Mouse (Mus musculus) urinary bladder, postnatal 10 days (tissue): Measurements from ENCODE around the gene Agrn.
A peak's percentile ranks its signal among the peaks of the same experiment; 100 is the strongest.

Experiments used
- DNase-seq: peaks from one replicate; pipeline ENCODE4 v3.0.0; 2022; ENCODE audit warnings: low spot score

Gene Agrn

DNA sequence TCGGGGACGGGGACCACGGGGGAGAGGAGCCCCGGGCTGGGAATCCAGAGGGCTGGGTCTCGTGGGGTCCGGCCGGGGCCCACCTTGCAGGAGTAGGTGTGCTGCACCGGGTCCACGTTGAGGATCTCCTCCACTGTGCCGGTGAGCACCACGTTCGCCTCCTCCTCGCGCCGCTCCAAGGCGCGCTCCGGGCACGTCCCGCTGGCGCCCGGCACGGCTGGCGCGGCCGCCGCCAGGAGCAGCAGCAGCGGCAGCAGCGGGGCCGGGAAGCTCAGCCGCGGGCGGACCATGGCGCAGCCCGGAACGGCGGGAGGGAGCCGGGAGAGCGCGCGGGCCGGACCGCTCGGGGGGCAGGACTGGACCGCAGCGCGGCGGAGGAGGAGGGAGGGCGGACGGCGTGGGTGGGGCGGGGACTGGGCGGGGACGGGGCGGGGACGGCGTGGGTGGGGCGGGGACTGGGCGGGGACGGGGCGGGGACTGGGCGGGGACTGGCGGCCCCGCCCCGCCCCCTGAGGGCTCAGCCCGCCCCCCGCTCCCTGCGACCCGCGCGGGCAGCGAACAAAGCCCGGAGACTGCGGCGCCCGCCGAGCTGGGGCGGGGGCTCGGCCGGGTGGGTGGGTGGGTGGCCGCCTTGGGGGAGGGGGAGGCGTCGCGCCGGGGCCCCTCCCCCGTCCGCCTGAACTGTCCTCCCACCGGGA is at the start of gene Agrn:
TSS of gene Agrn (minus strand) at position 358 of the 698 bp plus-strand sequence.
- DNase-seq: no peak

DNA sequence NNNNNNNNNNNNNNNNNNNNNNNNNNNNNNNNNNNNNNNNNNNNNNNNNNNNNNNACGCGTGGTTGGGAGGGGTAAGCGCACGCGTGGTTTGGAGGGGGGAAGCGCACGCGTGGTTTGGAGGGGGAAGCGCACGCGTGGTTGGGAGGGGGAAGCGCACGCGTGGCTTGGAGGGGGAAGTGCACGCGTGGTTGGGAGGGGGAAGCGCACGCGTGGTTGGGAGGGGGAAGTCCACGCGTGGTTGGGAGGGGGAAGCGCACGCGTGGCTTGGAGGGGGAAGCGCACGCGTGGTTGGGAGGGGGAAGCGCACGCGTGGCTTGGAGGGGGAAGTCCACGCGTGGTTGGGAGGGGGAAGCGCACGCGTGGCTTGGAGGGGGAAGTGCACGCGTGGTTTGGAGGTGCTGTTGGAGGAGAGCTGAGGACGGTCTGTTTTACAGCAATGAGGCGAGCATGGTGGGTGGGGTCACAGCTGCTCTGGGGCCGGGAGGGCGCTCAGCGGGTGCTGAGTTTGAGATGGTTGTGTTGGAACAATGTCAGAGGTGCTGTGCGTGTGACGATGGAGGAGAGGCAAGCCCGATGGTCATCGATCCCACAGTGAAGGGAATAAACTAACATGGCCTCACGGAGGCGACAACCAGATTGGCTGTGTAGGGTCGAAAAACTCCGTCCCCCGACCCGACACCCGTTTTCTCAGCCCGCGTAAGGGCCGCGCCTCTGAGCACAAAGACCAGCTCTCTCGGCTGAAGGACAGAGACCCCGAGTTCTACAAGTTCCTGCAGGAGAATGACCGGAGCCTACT is 39.6 kb upstream of the Agrn start:
- no peak for DNase-seq

DNA sequence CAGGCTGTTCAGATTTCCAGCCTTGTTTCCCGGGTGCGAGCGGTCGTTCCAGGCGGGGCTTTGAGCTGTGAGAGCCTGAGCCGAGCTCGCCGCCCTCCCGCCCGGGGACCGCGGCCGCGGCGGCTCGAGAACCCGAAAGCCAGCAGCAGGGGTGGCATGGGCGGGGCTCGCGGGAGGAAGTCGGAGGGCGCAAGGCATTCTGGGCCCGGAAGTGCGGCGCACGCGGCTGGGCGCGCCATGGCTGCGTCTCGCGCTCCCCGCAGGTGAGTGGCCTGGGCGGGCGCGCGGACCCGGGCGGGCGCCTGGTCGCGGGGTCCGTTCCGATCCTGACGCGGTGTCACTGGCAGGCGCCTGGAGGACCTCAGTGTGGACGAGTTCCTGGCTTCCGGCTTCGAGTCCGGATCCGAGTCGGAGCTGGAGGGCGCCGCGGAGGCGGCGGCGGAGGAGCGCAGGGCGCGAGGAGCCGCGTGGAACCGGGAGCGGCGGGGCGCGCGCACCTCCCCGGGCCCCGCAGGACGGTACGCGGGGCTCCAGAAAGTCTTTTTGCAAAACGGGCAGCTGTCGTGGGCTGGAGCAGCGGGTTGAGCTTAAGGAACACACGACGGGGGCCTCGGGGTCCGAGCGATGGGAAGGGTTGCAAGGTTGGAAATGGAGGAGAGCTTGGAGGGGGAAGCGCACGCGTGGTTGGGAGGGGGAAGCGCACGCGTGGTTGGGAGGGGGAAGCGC is 38.7 kb upstream of the Agrn start, which contains the start of gene Noc2l:
TSS of gene Noc2l (plus strand) at position 203 of the 726 bp plus-strand sequence.
- peak; percentile 70 for DNase-seq

DNA sequence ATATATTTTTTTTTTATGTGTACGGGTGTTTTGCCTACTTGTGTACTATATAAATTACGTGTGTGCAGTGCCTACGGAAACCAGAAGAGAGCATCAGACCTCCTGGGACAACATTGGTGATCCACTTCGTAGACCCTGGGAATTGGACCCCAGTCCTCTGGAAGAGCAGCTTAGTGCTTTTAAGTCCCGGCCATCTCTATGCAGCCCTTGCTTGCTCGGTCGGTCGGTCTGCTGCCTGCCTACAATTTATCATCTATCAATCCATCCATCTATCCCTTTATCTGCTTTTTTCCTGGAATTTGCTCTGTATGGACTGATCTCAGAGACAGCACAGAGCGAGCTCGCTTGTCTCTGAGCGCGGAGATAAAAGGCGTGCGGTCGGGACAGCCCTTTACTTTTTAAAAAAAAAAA is 38.1 kb upstream of the Agrn start:
- no peak for DNase-seq

DNA sequence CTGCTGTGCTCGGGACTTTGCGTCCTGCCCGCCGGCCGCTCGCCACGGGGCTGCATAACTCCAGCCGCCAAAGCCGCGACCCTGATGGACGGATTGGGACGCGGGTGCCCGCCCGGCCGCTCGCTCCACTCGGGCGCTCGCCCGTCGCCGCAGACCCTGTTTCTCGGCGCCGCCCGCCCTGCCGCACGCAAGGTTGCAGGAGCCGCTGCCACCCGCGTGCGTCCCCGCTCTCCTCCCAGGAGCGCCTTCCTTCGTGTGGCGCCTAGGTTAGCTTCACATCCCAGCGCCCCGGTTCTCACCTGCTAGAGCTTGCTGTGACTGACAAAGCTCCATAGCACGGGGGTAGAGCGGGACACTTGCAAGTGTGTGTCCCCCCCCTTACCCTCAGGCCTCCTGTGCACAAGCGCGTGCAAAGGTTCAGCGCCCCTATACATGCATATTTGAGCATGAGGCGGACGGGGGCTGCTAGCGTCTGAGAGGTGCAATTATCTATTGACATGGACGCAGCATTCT is 37.5 kb upstream of the Agrn start, which contains the start of gene Plekhn1:
TSS of gene Plekhn1 (minus strand) at position 157 of the 513 bp plus-strand sequence.
- DNase-seq: no peak

DNA sequence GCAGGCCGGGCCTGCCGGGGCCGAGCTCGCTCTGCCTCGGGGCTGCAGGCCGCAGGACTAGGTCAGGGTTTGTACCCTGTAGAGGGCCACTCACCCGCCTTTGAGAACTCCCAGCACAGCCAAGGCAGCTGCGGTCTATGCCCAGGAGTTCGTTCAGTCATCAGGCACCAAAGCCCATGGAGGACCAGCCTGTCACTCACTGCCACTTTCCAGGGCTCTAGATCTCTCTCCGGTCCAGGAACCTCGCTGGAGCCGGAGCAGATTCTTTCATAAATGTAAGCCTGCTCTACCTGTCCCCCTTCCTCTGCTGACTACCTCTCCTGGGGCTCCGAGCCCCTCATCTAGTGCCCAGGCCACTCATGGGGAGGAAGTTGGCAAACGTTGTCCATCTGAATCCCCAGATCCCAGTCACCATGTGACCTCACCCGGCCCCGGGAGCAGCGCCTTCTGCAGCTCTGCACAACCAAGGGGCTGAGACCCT is 36.8 kb upstream of the Agrn start:
- no peak for DNase-seq

DNA sequence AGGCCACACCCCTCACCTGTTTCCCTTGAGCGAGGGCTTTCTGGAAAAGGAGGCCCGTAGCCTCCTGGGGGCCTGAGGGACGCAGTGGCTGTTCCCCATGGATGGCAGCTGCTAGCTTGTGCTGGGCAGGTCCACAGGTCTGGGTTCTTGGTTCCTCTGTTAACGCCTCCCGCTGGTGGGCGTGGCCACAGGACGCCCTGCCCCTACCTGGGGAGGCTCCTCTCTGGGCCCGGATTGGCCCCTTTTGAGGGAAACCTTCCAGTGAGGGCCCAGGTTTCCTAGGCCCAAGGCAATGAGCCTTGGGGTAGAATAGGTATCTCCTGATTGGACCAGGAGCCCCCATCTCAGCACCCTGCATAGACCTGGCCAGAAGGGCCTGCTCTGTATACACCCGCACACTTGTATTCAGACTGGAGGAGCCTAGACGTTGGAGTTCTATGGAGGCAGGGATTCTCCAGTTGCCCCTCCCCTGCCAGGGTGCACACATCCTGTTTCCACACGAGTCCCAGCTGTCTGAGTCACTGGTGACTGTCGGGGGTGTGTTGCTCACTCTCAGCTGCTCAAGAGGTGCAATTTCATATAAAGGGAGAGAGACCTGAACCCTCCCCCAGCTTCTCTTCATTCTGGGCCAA is 31.2 kb upstream of the Agrn start:
- no peak for DNase-seq

DNA sequence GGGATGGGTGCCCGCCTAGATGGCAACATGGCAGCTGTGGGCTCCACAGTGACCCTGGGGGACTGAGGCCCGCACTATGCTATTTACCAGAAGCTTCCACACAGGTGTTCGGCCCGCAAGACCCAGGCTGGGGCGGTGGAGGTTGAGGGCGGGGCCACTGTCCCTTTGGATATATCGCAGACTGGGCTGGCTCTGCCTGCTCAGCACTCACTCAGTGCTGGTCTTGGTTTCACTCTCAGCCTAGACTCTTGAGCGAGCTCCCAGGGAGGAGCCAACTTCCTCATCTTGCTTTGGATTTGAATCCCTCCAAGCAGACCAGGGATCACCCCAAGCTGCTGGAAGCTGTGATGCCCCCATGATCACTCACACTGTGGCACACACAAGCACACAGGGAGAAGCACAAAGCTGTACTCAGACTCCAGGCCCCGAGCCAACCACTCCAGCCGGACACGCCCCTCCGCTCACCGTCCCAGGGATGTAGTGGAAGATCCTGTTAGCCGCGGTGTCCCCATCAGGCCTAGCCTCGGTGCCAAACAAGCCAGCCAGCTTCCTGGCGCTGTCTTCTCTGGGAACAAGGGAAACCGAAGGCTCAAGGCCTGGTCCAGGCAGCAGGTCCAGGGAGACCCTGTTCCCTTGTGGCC is 30.6 kb upstream of the Agrn start:
- DNase-seq: no peak

DNA sequence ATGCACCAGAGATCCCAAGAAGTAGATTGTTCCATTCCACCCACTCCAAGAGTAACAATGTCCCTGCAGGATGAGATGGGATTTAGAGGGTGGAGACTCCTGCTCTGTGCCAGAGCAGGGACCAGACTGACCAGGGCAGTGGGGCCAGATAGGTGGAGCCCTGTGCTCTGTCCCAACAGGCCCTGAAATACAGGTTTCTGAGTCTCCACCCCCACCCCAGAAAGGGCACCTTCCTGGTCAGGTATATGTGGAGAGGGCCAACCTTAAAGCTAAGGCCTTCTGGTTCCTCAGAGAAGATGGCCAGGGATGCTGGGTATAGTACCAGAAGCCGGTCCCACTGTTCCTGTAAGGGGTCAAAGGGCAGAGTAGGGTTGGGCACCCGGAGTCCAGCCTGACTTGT is 27.0 kb upstream of the Agrn start:
- no peak for DNase-seq

DNA sequence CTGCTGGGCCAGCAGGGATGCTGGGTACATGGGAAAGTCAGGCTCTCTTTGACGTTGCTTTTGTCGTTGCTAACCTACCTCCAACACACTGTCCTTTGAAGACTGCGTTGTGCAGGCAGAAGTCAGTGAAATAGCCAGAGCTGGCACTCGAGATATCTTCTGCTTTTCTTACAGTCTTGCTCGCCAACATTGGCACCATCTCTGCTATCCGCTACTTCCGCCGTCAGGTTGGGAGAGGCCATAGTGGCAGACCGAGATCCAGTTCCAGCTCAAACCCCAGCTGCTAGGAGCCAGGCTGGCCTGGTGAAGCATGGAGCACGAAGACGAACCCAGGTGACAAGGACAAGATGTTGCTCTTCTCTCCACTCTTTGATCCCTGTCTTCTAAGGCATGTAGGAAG is 22.6 kb upstream of the Agrn start:
- no peak for DNase-seq

DNA sequence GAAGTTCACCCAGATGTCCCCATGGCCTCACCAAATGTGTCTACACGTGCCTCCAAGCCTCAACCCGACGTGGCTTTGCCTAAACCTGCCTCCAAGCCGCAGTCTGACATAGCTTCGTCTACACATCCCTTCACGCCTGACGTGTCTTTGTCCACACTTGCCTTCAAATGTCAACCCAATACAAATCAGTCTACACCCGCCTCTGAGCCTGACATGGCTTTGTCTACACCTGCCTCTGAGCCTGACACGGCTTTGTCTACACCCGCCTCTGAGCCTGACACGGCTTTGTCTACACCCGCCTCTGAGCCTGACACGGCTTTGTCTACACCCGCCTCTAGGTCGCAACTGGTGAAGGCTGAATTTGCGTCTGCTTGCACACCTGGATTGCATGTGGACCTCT is 20.6 kb upstream of the Agrn start:
- no peak for DNase-seq

DNA sequence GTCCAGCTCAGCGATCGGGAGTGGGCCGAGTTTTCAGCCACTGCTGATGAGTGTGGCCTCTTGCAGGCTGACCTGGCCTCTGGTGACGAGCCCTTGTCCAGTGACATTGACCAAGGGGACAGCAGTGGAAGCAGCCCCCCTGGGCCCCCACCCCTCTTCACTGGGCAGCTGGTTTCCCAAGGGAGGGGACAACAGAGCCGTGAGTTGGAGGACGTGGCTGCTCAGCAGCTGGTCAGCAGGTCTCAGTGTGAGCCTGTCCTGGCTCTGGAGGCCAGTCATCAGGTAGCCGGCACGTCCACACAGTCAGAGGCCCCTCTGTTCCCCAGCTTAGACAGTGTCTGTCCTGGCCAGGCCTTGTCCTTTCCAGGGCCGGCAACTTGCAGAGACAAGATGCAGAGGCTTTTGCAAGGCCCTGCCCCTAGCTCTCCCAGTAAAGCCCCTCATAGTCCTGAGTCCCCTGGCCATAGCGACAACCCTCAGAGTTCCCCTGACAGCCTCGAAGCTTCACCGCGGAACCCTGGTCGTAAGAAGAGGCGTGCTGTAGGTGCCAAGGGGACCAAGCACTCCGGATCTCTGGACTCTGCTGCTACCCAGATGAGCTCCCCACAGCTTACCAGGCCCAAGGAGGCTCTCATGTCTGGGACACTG is 19.9 kb upstream of the Agrn start:
- no peak for DNase-seq

DNA sequence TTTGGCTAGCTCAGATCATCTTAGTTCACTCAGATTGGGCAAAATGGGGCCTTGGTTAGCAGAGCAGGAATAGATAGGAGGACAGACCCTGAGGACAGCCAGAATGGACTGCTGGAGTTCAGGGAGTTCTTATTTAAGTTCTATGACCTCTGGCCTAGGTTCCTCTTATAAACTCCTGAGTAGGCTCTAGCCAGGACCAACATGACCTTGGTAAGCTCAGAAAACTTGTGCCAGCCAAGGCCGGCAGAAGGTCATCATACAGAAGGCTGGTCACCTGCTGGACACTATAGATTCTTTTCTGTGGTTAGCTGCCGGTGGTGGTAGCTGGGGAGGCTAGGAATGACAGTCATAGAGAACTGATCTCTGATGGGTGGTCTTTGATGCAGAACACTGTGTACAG is 18.9 kb upstream of the Agrn start:
- no peak for DNase-seq

DNA sequence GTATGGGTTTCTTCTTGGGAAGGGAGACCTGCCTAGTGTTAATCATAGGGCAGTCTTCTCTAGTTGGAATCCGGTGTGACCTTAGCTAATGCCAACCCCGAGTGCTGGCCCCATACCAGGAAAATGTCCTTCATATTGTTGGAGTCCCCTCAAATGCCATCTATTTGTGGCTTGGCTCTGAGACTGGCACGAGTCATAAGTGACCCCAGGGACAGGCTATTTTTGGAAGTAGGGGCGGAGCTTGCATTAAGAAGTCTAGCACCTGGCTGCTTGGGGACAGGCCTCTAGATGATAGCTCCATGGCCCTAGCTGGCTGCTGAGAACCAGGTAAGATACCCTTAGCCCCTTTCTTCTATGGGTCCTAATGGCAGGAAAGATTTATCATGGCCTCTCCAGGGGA is 18.4 kb upstream of the Agrn start, which contains the start of gene Perm1:
TSS of gene Perm1 (plus strand) at position 220 of the 400 bp plus-strand sequence.
- DNase-seq: no peak

DNA sequence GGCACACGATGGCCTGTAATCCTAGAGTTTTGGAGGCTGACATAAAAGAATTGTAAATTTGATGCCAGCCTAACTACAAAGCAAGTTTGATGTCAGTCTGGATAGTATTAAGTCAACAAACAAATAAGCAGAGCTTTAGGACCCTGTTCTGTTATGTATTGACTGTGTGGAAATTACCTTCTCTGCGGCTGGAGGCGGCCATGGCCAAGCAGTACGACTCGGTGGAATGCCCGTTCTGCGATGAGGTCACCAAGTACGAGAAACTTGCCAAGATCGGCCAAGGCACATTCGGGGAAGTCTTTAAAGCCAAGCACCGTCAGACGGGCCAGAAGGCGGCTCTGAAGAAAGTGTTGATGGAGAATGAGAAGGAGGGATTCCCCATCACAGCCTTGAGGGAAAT is 15.8 kb upstream of the Agrn start:
- no peak for DNase-seq

DNA sequence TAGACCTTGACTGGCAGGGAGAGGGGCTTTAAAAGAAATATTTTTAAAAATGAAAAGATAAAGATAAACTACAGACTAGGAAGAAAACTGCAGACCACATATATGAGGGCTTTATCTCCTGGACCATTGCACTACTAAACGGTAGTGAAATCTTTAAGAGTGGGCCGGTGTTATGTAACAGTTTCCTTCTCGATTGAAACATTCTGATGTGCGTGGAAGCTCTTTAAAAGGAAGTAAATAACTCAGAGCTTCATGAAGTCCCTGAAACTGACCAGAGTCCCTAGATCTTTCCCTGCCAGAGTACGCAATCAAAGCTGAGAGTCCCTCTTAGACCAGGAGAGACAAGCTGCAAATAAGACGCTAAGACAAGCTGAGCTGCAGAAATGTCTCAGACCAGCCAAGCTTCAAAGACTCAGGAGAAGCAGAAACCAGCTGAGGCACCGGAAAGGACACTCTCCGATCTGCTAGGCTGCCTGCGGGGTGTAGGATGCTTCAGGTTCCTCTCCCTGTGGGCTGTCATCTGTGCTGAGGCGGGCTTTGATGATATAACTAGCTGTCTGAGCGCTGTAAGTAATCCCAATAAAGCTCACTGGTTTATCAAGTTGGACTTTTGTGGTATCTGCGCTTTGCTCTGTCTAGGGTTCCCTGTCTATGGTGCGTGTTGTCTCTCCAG is 12.8 kb upstream of the Agrn start:
- no peak for DNase-seq

DNA sequence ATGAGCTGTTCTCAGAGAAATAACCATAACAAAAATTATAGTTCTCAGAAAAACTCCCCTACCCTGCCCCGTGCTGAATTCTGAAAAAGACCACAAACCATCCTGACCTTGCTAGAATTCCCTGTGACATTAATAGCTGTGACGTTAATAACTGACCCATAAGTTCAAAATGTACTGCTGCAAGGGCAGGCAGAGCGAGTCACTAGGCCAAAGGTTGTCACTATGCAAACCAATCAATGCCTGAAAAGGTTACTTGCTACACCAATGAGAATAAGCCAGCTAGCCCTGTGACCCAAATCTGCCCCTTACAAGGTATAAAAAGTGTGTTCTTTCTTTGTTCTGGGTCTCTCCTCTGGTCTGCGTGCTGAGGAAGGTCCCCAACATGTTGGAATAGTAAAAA is 11.6 kb upstream of the Agrn start:
- DNase-seq: no peak

DNA sequence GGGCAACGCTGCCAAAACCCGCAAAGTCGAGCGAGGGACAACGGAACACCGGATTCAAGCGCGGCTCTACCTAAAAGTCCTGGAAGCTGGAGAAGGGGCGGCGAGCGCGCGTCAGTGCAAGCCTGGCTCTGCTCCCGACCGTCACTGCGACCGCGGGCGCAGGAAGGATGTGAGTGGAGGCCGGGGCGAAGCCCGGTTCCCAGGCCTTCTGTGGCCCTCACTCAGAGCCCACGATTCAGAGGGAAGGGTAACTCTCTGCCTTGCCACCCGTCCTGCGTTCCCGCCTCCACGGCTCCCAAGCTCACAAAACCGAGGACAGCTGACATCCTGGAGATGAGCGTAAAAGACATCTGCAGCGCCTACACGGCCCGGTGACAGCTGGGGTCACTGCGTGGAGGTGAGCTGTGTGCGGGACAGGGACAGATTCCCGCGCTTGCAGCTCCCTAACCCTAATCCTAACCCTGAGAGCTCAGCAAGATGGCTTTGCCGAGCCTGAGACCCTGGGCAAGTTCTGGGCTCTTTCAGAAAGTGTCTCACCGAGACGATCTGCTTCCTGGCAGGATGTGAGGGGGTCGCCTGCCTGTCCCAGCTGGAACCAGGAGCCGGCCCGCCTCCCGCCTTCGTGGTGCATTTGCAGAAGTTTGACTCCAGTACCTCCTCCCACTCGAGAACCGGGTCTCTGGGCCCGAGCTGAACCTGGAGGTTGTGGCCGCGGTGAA is 6.3 kb upstream of the Agrn start:
- DNase-seq: no peak

DNA sequence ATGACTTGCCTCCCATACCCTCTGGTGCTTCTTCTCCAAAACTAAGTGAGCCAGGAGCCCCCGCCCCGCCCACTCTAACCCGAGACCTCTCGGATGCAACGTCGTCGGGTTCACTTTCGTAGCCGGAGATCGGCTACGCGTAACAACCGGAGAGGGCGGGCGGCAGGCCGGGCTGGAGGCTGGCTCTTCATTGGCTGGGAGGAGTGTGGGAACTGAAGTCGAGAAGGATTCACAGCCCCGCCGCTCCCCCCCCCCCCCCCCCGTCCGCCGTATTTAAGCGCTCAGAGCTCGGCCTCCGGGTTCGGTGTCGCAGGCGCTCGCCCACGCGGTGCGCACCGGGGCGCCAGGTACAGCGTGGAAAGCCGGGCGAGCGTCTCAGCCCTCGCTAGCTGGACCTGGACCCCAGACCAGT is 5.7 kb upstream of the Agrn start, which contains the start of gene AW011738:
TSS of gene AW011738 (plus strand) at position 304 of the 412 bp plus-strand sequence.
- DNase-seq: no peak
